Mouse (Mus musculus) ES-CJ7 (cell line): ENCODE measurements around the gene Akr1c13.
A peak's percentile ranks its signal among the peaks of the same experiment; 100 is the strongest.
"Not testable (repeated sequence)": the region's sequence is repeated elsewhere in the genome, so short reads cannot be mapped to it uniquely, and the experiment has no call there.

Experiments
- DNase-seq: peaks from one replicate; pipeline ENCODE4 v3.0.0; 2011; ENCODE audit warnings: low read depth, low spot score

The Akr1c13 gene

GRCm38 (mm10) chr13:4190904-4191303 lies at the start of gene Akr1c13:
TSS of gene Akr1c13 (plus strand) at chr13:4191150.
- DNase-seq, result no peak

- DNase-seq, result no peak
These were observed 46.7 kb upstream of the Akr1c13 start for GRCm38 (mm10) chr13:4144261-4144660.

GRCm38 (mm10) chr13:4150518-4150917 lies 40.4 kb upstream of the Akr1c13 start, which contains the start of gene Akr1c18:
TSS of gene Akr1c18 (minus strand) at chr13:4150654.
- DNase-seq, result no peak

- no peak for DNase-seq
These were observed 38.0 kb upstream of the Akr1c13 start for GRCm38 (mm10) chr13:4152908-4153307.

GRCm38 (mm10) chr13:4153593-4153992 lies 37.4 kb upstream of the Akr1c13 start:
- no peak for DNase-seq

GRCm38 (mm10) chr13:4155286-4155685 lies 35.7 kb upstream of the Akr1c13 start:
- DNase-seq, result peak; percentile 90

- DNase-seq, result peak; percentile 68
These were observed 22.9 kb upstream of the Akr1c13 start for GRCm38 (mm10) chr13:4168006-4168405.

- DNase-seq, result no peak
These were observed 18.0 kb upstream of the Akr1c13 start for GRCm38 (mm10) chr13:4172978-4173377.

GRCm38 (mm10) chr13:4181321-4181720 lies 9.6 kb upstream of the Akr1c13 start:
- DNase-seq, result peak; percentile 52

- DNase-seq, result peak; percentile 60
These were observed 7.8 kb upstream of the Akr1c13 start for GRCm38 (mm10) chr13:4183116-4183515.

GRCm38 (mm10) chr13:4186641-4187411 lies 4.1 kb upstream of the Akr1c13 start:
- not testable (repeated sequence) for DNase-seq

- DNase-seq, result no peak
These were observed 2.8 kb upstream of the Akr1c13 start for GRCm38 (mm10) chr13:4188174-4188573.

- no peak for DNase-seq
These were observed 1.6 kb downstream of the Akr1c13 start for GRCm38 (mm10) chr13:4192511-4192910.

- no peak for DNase-seq
These were observed 15.4 kb downstream of the Akr1c13 start for GRCm38 (mm10) chr13:4206147-4206903.

GRCm38 (mm10) chr13:4211560-4212299 lies 20.8 kb downstream of the Akr1c13 start:
- no peak for DNase-seq

GRCm38 (mm10) chr13:4212309-4212708 lies 21.4 kb downstream of the Akr1c13 start:
- DNase-seq, result peak; percentile 22

- peak; percentile 60 for DNase-seq
These were observed 24.5 kb downstream of the Akr1c13 start for GRCm38 (mm10) chr13:4215496-4215895.

GRCm38 (mm10) chr13:4228441-4228840 lies 37.5 kb downstream of the Akr1c13 start, which contains the start of gene Akr1c19:
TSS of gene Akr1c19 (plus strand) at chr13:4228700.
- no peak for DNase-seq

- no peak for DNase-seq
These were observed 40.1 kb downstream of the Akr1c13 start for GRCm38 (mm10) chr13:4230841-4231623.

- no peak for DNase-seq
These were observed 42.2 kb downstream of the Akr1c13 start for GRCm38 (mm10) chr13:4233135-4233534.

GRCm38 (mm10) chr13:4233536-4234172 lies 42.7 kb downstream of the Akr1c13 start:
- DNase-seq, result no peak
